Mouse (Mus musculus): ENCODE measurements around the gene Ldb3. TPM values are rescaled to one million over a fixed set of nuclear protein-coding genes. Genes with fewer than 3 reads are reported as not detected.

Ldb3 gene
- polyA plus RNA-seq, 1 experiment from 2014 or later: 300 TPM

- peaks cover 59% of the 10 kb centered on the region for H3K4me1 ChIP-seq (replicated peaks)
- H3K36me3 ChIP-seq: no peaks in the 10 kb centered on the region
- WGBS: 46% methylated on average over 4 of the region's 4 CpGs
- 0 out of 2 replicates have a peak overlapping the region, but pooled peaks have one; percentile 32 for H3K9ac ChIP-seq
- H3K4me2 ChIP-seq: peak overlapping the region; percentile 71
- no peaks in the 10 kb centered on the region for H3K27me3 ChIP-seq
- H3K27ac ChIP-seq: peak overlapping the region; percentile 20; the same call in 1 of the 2 replicates
- no peaks in the 10 kb centered on the region for H3K9me3 ChIP-seq (replicated peaks)
- no peak for ATAC-seq (replicated peaks; ENCODE audit: insufficient number of reproducible peaks, insufficient read depth, low FRiP score, low read depth)
- peak overlapping the region; percentile 78; the same call in 1 of the 2 replicates for H3K4me3 ChIP-seq
Measured at GRCm38 (mm10) chr14:34499664-34500063, 88.8 kb downstream of the Ldb3 start.

- ATAC-seq (replicated peaks; ENCODE audit: insufficient number of reproducible peaks, insufficient read depth, low FRiP score, low read depth): no peak
- Histone ChIP-seq H3K27ac (no peak overlapping the region), H3K27me3 (no peaks in the 10 kb centered on the region), H3K4me1 (replicated peaks) (peaks cover 56% of the 10 kb centered on the region), H3K4me3 (no peak overlapping the region), H3K9ac (no peak overlapping the region), H3K4me2 (no peak overlapping the region), H3K36me3 (no peaks in the 10 kb centered on the region), H3K9me3 (replicated peaks) (no peaks in the 10 kb centered on the region)
- WGBS: 58% methylated on average over 3 of the region's 3 CpGs
Measured at GRCm38 (mm10) chr14:34497346-34497745, 91.1 kb downstream of the Ldb3 start.

- Histone ChIP-seq H3K36me3 (no peaks in the 10 kb centered on the region), H3K27me3 (no peaks in the 10 kb centered on the region), H3K4me2 (no peak overlapping the region), H3K27ac (no peak overlapping the region), H3K9me3 (replicated peaks) (no peaks in the 10 kb centered on the region), H3K9ac (no peak overlapping the region), H3K4me1 (replicated peaks) (peaks cover 64% of the 10 kb centered on the region), H3K4me3 (no peak overlapping the region)
- ATAC-seq (replicated peaks; ENCODE audit: insufficient number of reproducible peaks, insufficient read depth, low FRiP score, low read depth): no peak
- 80% methylated on average over 3 of the region's 3 CpGs for WGBS
Measured at GRCm38 (mm10) chr14:34493682-34494081, 94.8 kb downstream of the Ldb3 start.

- WGBS: 65% methylated on average over 2 of the region's 2 CpGs
- Histone ChIP-seq H3K36me3 (no peaks in the 10 kb centered on the region), H3K27ac (no peak overlapping the region), H3K9me3 (replicated peaks) (no peaks in the 10 kb centered on the region), H3K4me1 (replicated peaks) (peaks cover 64% of the 10 kb centered on the region), H3K9ac (no peak overlapping the region), H3K27me3 (no peaks in the 10 kb centered on the region), H3K4me3 (no peak overlapping the region), H3K4me2 (no peak overlapping the region)
- no peak for ATAC-seq (replicated peaks; ENCODE audit: insufficient number of reproducible peaks, insufficient read depth, low FRiP score, low read depth)
Measured at GRCm38 (mm10) chr14:34492688-34493087, 95.8 kb downstream of the Ldb3 start.

- H3K36me3 ChIP-seq: no peaks in the 10 kb centered on the region
- H3K4me3 ChIP-seq: no peak overlapping the region
- H3K4me2 ChIP-seq: no peak overlapping the region
- H3K9me3 ChIP-seq (replicated peaks): no peaks in the 10 kb centered on the region
- H3K9ac ChIP-seq: no peak overlapping the region
- WGBS: 51% methylated on average over 1 of the region's 1 CpGs
- H3K27ac ChIP-seq: no peak overlapping the region
- H3K4me1 ChIP-seq (replicated peaks): peaks cover 57% of the 10 kb centered on the region
- no peak for ATAC-seq (replicated peaks; ENCODE audit: insufficient number of reproducible peaks, insufficient read depth, low FRiP score, low read depth)
- no peaks in the 10 kb centered on the region for H3K27me3 ChIP-seq
Measured at GRCm38 (mm10) chr14:34490965-34491364, 97.5 kb downstream of the Ldb3 start.

- no peak overlapping the region for H3K4me2 ChIP-seq
- no peak for ATAC-seq (replicated peaks; ENCODE audit: insufficient number of reproducible peaks, insufficient read depth, low FRiP score, low read depth)
- H3K4me1 ChIP-seq (replicated peaks): peaks cover 57% of the 10 kb centered on the region
- H3K27me3 ChIP-seq: no peaks in the 10 kb centered on the region
- 8% methylated on average over 2 of the region's 2 CpGs for WGBS
- H3K27ac ChIP-seq: peak overlapping the region; percentile 38
- H3K4me3 ChIP-seq: no peak overlapping the region
- no peaks in the 10 kb centered on the region for H3K36me3 ChIP-seq
- no peak overlapping the region for H3K9ac ChIP-seq
- H3K9me3 ChIP-seq (replicated peaks): no peaks in the 10 kb centered on the region
Measured at GRCm38 (mm10) chr14:34489928-34490327, 98.6 kb downstream of the Ldb3 start.

- no peaks in the 10 kb centered on the region for H3K36me3 ChIP-seq
- peak overlapping the region; percentile 43 for H3K27ac ChIP-seq
- H3K27me3 ChIP-seq: no peaks in the 10 kb centered on the region
- peaks cover 63% of the 10 kb centered on the region for H3K4me1 ChIP-seq (replicated peaks)
- no peak overlapping the region for H3K4me3 ChIP-seq
- H3K4me2 ChIP-seq: no peak overlapping the region
- H3K9me3 ChIP-seq (replicated peaks): no peaks in the 10 kb centered on the region
- no peak overlapping the region for H3K9ac ChIP-seq
- ATAC-seq (replicated peaks; ENCODE audit: insufficient number of reproducible peaks, insufficient read depth, low FRiP score, low read depth): no peak
- 35% methylated on average over 8 of the region's 8 CpGs for WGBS
Measured at GRCm38 (mm10) chr14:34486169-34486568, 102.3 kb downstream of the Ldb3 start.

- H3K4me2 ChIP-seq: peak overlapping the region; percentile 5
- WGBS: 31% methylated on average over 6 of the region's 6 CpGs
Measured at GRCm38 (mm10) chr14:34483469-34484341, 104.8 kb downstream of the Ldb3 start.

More at GRCm38 (mm10) chr14:34483469-34484341, 104.8 kb downstream of the Ldb3 start:
- peak overlapping the region; percentile 79 for H3K27ac ChIP-seq
- H3K9me3 ChIP-seq (replicated peaks): no peaks in the 10 kb centered on the region
- no peaks in the 10 kb centered on the region for H3K27me3 ChIP-seq
- ATAC-seq (replicated peaks; ENCODE audit: insufficient number of reproducible peaks, insufficient read depth, low FRiP score, low read depth): peak; percentile 70; the same call in 1 of the 2 replicates
- H3K4me3 ChIP-seq: no peak overlapping the region
- H3K9ac ChIP-seq: no peak overlapping the region
- peaks cover 56% of the 10 kb centered on the region for H3K4me1 ChIP-seq (replicated peaks)
- no peaks in the 10 kb centered on the region for H3K36me3 ChIP-seq

Other genes starting within 250 kb of the Ldb3 start
- not detected in 2 replicates for gene Fam25c, start 233.2 kb downstream of the Ldb3 start, polyA plus RNA-seq (2015; fragmentation: Nextera tagmentation; extraction: Ambion mirVana)
- 1.7 and 9.5 TPM in 2 replicates for gene Sncg, start 213.9 kb downstream of the Ldb3 start, polyA plus RNA-seq (2015; fragmentation: Nextera tagmentation; extraction: Ambion mirVana)
- 26.0 and 29.7 TPM in 2 replicates for gene Mmrn2, start 213.2 kb downstream of the Ldb3 start, polyA plus RNA-seq (2015; fragmentation: Nextera tagmentation; extraction: Ambion mirVana)
- 35.5 and 36.2 TPM in 2 replicates for gene Bmpr1a, start 85.3 kb downstream of the Ldb3 start, polyA plus RNA-seq (2015; fragmentation: Nextera tagmentation; extraction: Ambion mirVana)
- gene 9230112D13Rik, start 65.9 kb downstream of the Ldb3 start, polyA plus RNA-seq (2015; fragmentation: Nextera tagmentation; extraction: Ambion mirVana): not detected in 2 replicates
- 5.0 and 5.6 TPM in 2 replicates for gene Opn4, start 11.5 kb upstream of the Ldb3 start, polyA plus RNA-seq (2015; fragmentation: Nextera tagmentation; extraction: Ambion mirVana)
- 13.9 and 16.2 TPM in 2 replicates for gene Wapl, start 85.2 kb upstream of the Ldb3 start, polyA plus RNA-seq (2015; fragmentation: Nextera tagmentation; extraction: Ambion mirVana)
- gene Grid1, start 231.4 kb upstream of the Ldb3 start, polyA plus RNA-seq (2015; fragmentation: Nextera tagmentation; extraction: Ambion mirVana): 0.30 and 0.33 TPM in 2 replicates

Data from heart, embryonic 15.5 days (tissue).